Mouse (Mus musculus): ENCODE data around the gene Xxylt1. TPM values are rescaled to one million over a fixed set of nuclear protein-coding genes. Genes with fewer than 3 reads are reported as not detected.
A peak's percentile ranks its signal among the peaks of the same experiment; 100 is the strongest.

The Xxylt1 gene
- polyA plus RNA-seq (2012; rRNA removed), result 16.7 and 18.0 TPM in 2 replicates

GRCm38 (mm10) chr16:31081125-31081664, at the start of gene Xxylt1:
TSS of gene Xxylt1 (minus strand) at chr16:31081432.
- Histone ChIP-seq H3K4me3 (ENCODE audit: extremely low read depth, insufficient read depth, insufficient read length) (peak within 1 kb of the TSS; percentile 88), H3K27me3 (ENCODE audit: control insufficient read depth, insufficient read depth, low read length) (no peaks in the 10 kb centered on the region), H3K27ac (ENCODE audit: insufficient read depth, low read length) (peak within 1 kb of the TSS; percentile 84), H3K4me1 (ENCODE audit: control insufficient read depth, insufficient read depth, insufficient read length) (peaks cover 6% of the 10 kb centered on the region; the same call in 1 of the 2 replicates), H3K36me3 (ENCODE audit: control insufficient read depth, insufficient read depth, low read length) (0 out of 2 replicates have a peak, but pooled peaks cover 2% of the 10 kb centered on the region)
- under 1% methylated on average over 54 of the region's 54 CpGs for WGBS
- peak; percentile 73 to 92 for DNase-seq (ENCODE audit: low read depth in 1 of 2, low spot score in 2 of 2)
- 0 out of 2 replicates have a peak, but pooled peaks have one; percentile 20 for TF ChIP-seq CTCF (IDR thresholded peaks at IDR 0.05; ENCODE audit: extremely low read depth, insufficient read depth, insufficient read length, insufficient replicate concordance)
- peak; percentile 47 for TF ChIP-seq POLR2A (IDR thresholded peaks at IDR 0.05; ENCODE audit: low read depth, low read length)

GRCm38 (mm10) chr16:31128116-31128515, 46.9 kb upstream of the Xxylt1 start:
- WGBS, result 91% methylated on average over 5 of the region's 5 CpGs
- peaks cover 17% of the 10 kb centered on the region for H3K36me3 ChIP-seq (ENCODE audit: control insufficient read depth, insufficient read depth, low read length)

GRCm38 (mm10) chr16:31124991-31125390, 43.8 kb upstream of the Xxylt1 start:
- H3K4me3 ChIP-seq (ENCODE audit: extremely low read depth, insufficient read depth, insufficient read length), result no peak overlapping the region
- TF ChIP-seq POLR2A (IDR thresholded peaks at IDR 0.05; ENCODE audit: low read depth, low read length), result no peak
- no peak for TF ChIP-seq CTCF (IDR thresholded peaks at IDR 0.05; ENCODE audit: extremely low read depth, insufficient read depth, insufficient read length, insufficient replicate concordance)
- WGBS, result 95% methylated on average over 5 of the region's 5 CpGs
- no peak for DNase-seq (ENCODE audit: low read depth in 1 of 2, low spot score in 2 of 2)
- H3K27ac ChIP-seq (ENCODE audit: insufficient read depth, low read length), result no peak overlapping the region
- no peaks in the 10 kb centered on the region; the same call in 1 of the 2 replicates for H3K27me3 ChIP-seq (ENCODE audit: control insufficient read depth, insufficient read depth, low read length)
- no peaks in the 10 kb centered on the region for H3K4me1 ChIP-seq (ENCODE audit: control insufficient read depth, insufficient read depth, insufficient read length)
- peaks cover 18% of the 10 kb centered on the region for H3K36me3 ChIP-seq (ENCODE audit: control insufficient read depth, insufficient read depth, low read length)

More at GRCm38 (mm10) chr16:31128116-31128515, 46.9 kb upstream of the Xxylt1 start:
- no peak for TF ChIP-seq POLR2A (IDR thresholded peaks at IDR 0.05; ENCODE audit: low read depth, low read length)
- no peak for TF ChIP-seq CTCF (IDR thresholded peaks at IDR 0.05; ENCODE audit: extremely low read depth, insufficient read depth, insufficient read length, insufficient replicate concordance)
- DNase-seq (ENCODE audit: low read depth in 1 of 2, low spot score in 2 of 2), result no peak
- H3K27me3 ChIP-seq (ENCODE audit: control insufficient read depth, insufficient read depth, low read length), result no peaks in the 10 kb centered on the region; the same call in 1 of the 2 replicates
- no peaks in the 10 kb centered on the region for H3K4me1 ChIP-seq (ENCODE audit: control insufficient read depth, insufficient read depth, insufficient read length)
- H3K27ac ChIP-seq (ENCODE audit: insufficient read depth, low read length), result no peak overlapping the region
- no peak overlapping the region for H3K4me3 ChIP-seq (ENCODE audit: extremely low read depth, insufficient read depth, insufficient read length)

- 93% methylated on average over 6 of the region's 6 CpGs for WGBS
- TF ChIP-seq CTCF (IDR thresholded peaks at IDR 0.05; ENCODE audit: extremely low read depth, insufficient read depth, insufficient read length, insufficient replicate concordance), result no peak
- TF ChIP-seq POLR2A (IDR thresholded peaks at IDR 0.05; ENCODE audit: low read depth, low read length), result no peak
Measured at GRCm38 (mm10) chr16:31121612-31122011, 40.4 kb upstream of the Xxylt1 start.

GRCm38 (mm10) chr16:31113596-31113995, 32.4 kb upstream of the Xxylt1 start:
- TF ChIP-seq POLR2A (IDR thresholded peaks at IDR 0.05; ENCODE audit: low read depth, low read length), result no peak
- TF ChIP-seq CTCF (IDR thresholded peaks at IDR 0.05; ENCODE audit: extremely low read depth, insufficient read depth, insufficient read length, insufficient replicate concordance), result no peak
- Histone ChIP-seq H3K36me3 (ENCODE audit: control insufficient read depth, insufficient read depth, low read length) (peaks cover 41% of the 10 kb centered on the region), H3K27me3 (ENCODE audit: control insufficient read depth, insufficient read depth, low read length) (no peaks in the 10 kb centered on the region), H3K4me3 (ENCODE audit: extremely low read depth, insufficient read depth, insufficient read length) (no peak overlapping the region), H3K27ac (ENCODE audit: insufficient read depth, low read length) (no peak overlapping the region), H3K4me1 (ENCODE audit: control insufficient read depth, insufficient read depth, insufficient read length) (no peaks in the 10 kb centered on the region)
- DNase-seq (ENCODE audit: low read depth in 1 of 2, low spot score in 2 of 2), result no peak

More at GRCm38 (mm10) chr16:31121612-31122011, 40.4 kb upstream of the Xxylt1 start:
- H3K4me3 ChIP-seq (ENCODE audit: extremely low read depth, insufficient read depth, insufficient read length), result no peak overlapping the region
- H3K4me1 ChIP-seq (ENCODE audit: control insufficient read depth, insufficient read depth, insufficient read length), result no peaks in the 10 kb centered on the region
- peaks cover 19% of the 10 kb centered on the region for H3K36me3 ChIP-seq (ENCODE audit: control insufficient read depth, insufficient read depth, low read length)
- H3K27me3 ChIP-seq (ENCODE audit: control insufficient read depth, insufficient read depth, low read length), result no peaks in the 10 kb centered on the region; the same call in 1 of the 2 replicates
- H3K27ac ChIP-seq (ENCODE audit: insufficient read depth, low read length), result no peak overlapping the region
- DNase-seq (ENCODE audit: low read depth in 1 of 2, low spot score in 2 of 2), result no peak

GRCm38 (mm10) chr16:31101352-31101751, 20.1 kb upstream of the Xxylt1 start:
- TF ChIP-seq POLR2A (IDR thresholded peaks at IDR 0.05; ENCODE audit: low read depth, low read length) (no peak), CTCF (IDR thresholded peaks at IDR 0.05; ENCODE audit: extremely low read depth, insufficient read depth, insufficient read length, insufficient replicate concordance) (no peak)
- DNase-seq (ENCODE audit: low read depth in 1 of 2, low spot score in 2 of 2), result no peak
- Histone ChIP-seq H3K4me3 (ENCODE audit: extremely low read depth, insufficient read depth, insufficient read length) (no peak overlapping the region), H3K27ac (ENCODE audit: insufficient read depth, low read length) (no peak overlapping the region), H3K27me3 (ENCODE audit: control insufficient read depth, insufficient read depth, low read length) (no peaks in the 10 kb centered on the region), H3K36me3 (ENCODE audit: control insufficient read depth, insufficient read depth, low read length) (peaks cover 38% of the 10 kb centered on the region), H3K4me1 (ENCODE audit: control insufficient read depth, insufficient read depth, insufficient read length) (no peaks in the 10 kb centered on the region)
- 91% methylated on average over 2 of the region's 2 CpGs for WGBS

- Histone ChIP-seq H3K4me1 (ENCODE audit: control insufficient read depth, insufficient read depth, insufficient read length) (no peaks in the 10 kb centered on the region), H3K27ac (ENCODE audit: insufficient read depth, low read length) (no peak overlapping the region), H3K4me3 (ENCODE audit: extremely low read depth, insufficient read depth, insufficient read length) (no peak overlapping the region), H3K36me3 (ENCODE audit: control insufficient read depth, insufficient read depth, low read length) (peaks cover 43% of the 10 kb centered on the region), H3K27me3 (ENCODE audit: control insufficient read depth, insufficient read depth, low read length) (no peaks in the 10 kb centered on the region)
- no peak for TF ChIP-seq POLR2A (IDR thresholded peaks at IDR 0.05; ENCODE audit: low read depth, low read length)
- no peak for TF ChIP-seq CTCF (IDR thresholded peaks at IDR 0.05; ENCODE audit: extremely low read depth, insufficient read depth, insufficient read length, insufficient replicate concordance)
- 87% methylated on average over 1 of the region's 1 CpGs for WGBS
- DNase-seq (ENCODE audit: low read depth in 1 of 2, low spot score in 2 of 2), result no peak
Measured at GRCm38 (mm10) chr16:31099906-31100305, 18.7 kb upstream of the Xxylt1 start.

Data from spleen, adult 2 months (tissue).